Mouse (Mus musculus) heart, embryonic 10.5 days (tissue): ENCODE measurements around the gene Gm21915. TPM values are rescaled to one million over a fixed set of nuclear protein-coding genes. Genes with fewer than 3 reads are reported as not detected.

Experiments used
- DNase-seq: peaks from one replicate; pipeline ENCODE4 v3.0.0-alpha.2; 2017; ENCODE audit warnings: low spot score
- H3K27ac ChIP-seq: fragments of 300-500 bp; sonication (generic); 2 replicates; pipeline ENCODE4 v1.5.1; 2016; ENCODE audit warnings: mild to moderate bottlenecking
- H3K27me3 ChIP-seq: fragments of 300-500 bp; sonication (generic); 2 replicates; pipeline ENCODE4 v1.6.1; 2016; ENCODE audit warnings: mild to moderate bottlenecking; ENCODE audit not compliant: poor library complexity, insufficient read depth, severe bottlenecking
- H3K36me3 ChIP-seq: fragments of 300-500 bp; sonication (generic); 2 replicates; pipeline ENCODE4 v1.6.1; 2016; ENCODE audit warnings: mild to moderate bottlenecking, moderate library complexity
- H3K4me1 ChIP-seq: fragments of 300-500 bp; sonication (generic); 2 replicates; pipeline ENCODE4 v1.6.1; 2016; ENCODE audit warnings: mild to moderate bottlenecking
- H3K4me3 ChIP-seq: fragments of 300-500 bp; sonication (generic); 2 replicates; pipeline ENCODE4 v1.5.1; 2016; ENCODE audit warnings: mild to moderate bottlenecking, moderate library complexity
- H3K9me3 ChIP-seq: fragments of 300-500 bp; sonication (generic); 2 replicates; pipeline ENCODE4 v1.6.1; 2016; ENCODE audit warnings: mild to moderate bottlenecking, moderate library complexity
- WGBS: fragments of 180-500 bp; shearing (Covaris S2); methylation state at CpG from one replicate; pipeline ENCODE4 v1.1.7; 2016; 5-methylcytosine and 5-hydroxymethylcytosine counted together
- polyA plus RNA-seq: library from polyadenylated mRNA; unstranded; fragments of >200 nt; fragmentation: Nextera tagmentation; extraction: Ambion mirVana; gene quantifications from 2 replicates; pipeline ENCODE4 v1.2.1, GENCODE M21; 2016

The Gm21915 gene
- polyA plus RNA-seq, 1 experiment from 2014 or later: not detected

GRCm38 (mm10) chr9:40678653-40679052, 8.2 kb downstream of the Gm21915 start:
- Histone ChIP-seq H3K4me3 (no peak overlapping the region), H3K27ac (no peak overlapping the region), H3K4me1 (no peaks in the 10 kb centered on the region), H3K9me3 (no peaks in the 10 kb centered on the region), H3K27me3 (no peaks in the 10 kb centered on the region), H3K36me3 (no peaks in the 10 kb centered on the region)
- no peak for DNase-seq
- WGBS: 78% methylated on average over 4 of the region's 4 CpGs

- Histone ChIP-seq H3K4me3 (peak within 1 kb of the TSS; percentile 80), H3K4me1 (peaks cover 20% of the 10 kb centered on the region), H3K27ac (peak within 1 kb of the TSS; percentile 90), H3K9me3 (no peaks in the 10 kb centered on the region), H3K36me3 (no peaks in the 10 kb centered on the region), H3K27me3 (peaks cover 35% of the 10 kb centered on the region)
- WGBS: under 1% methylated on average over 53 of the region's 53 CpGs
- DNase-seq: no peak
These were observed 15.5 kb downstream of the Gm21915 start, which contains the start of gene Clmp for GRCm38 (mm10) chr9:40685801-40686420. Gene Clmp (plus strand): TSS chr9:40685962.

DNA sequence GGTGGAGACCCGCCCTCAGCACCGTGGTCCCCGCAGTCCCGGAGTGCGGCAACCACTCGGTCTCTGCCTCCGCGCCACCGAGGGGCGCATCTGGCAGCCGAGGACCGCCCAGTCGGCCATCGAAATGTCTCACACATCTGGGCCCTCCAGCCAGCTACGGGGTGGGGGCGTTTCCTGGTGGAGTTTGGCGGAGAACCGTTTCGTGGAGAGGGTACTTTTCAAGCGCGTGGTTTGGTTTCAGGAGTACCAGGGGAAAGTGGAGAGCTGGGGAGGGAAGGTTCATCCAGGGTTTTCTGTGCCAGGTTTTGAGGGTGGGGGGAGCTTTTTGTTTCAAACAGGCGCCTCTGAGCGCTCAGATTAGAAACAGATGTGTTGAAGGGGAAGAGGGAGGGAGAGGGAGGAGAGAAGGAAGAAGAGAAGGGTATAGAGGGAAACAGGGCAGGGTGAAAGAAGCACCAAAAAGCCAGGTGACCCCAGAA, 16.0 kb downstream of the Gm21915 start:
- Histone ChIP-seq H3K9me3 (no peaks in the 10 kb centered on the region), H3K27ac (peak overlapping the region; percentile 90), H3K4me3 (peak overlapping the region; percentile 80), H3K27me3 (peaks cover 35% of the 10 kb centered on the region), H3K4me1 (peaks cover 20% of the 10 kb centered on the region), H3K36me3 (no peaks in the 10 kb centered on the region)
- WGBS: under 1% methylated on average over 23 of the region's 23 CpGs
- DNase-seq: no peak

GRCm38 (mm10) chr9:40687053-40687452, 16.6 kb downstream of the Gm21915 start:
- Histone ChIP-seq H3K36me3 (no peaks in the 10 kb centered on the region), H3K4me1 (peaks cover 21% of the 10 kb centered on the region), H3K4me3 (peak overlapping the region; percentile 80), H3K27me3 (peaks cover 35% of the 10 kb centered on the region), H3K27ac (peak overlapping the region; percentile 90), H3K9me3 (no peaks in the 10 kb centered on the region)
- DNase-seq: no peak
- WGBS: 30% methylated on average over 5 of the region's 5 CpGs

- no peak for DNase-seq
- H3K36me3 ChIP-seq: no peaks in the 10 kb centered on the region
- peak overlapping the region; percentile 90; the same call in 1 of the 2 replicates for H3K27ac ChIP-seq
- H3K4me1 ChIP-seq: peaks cover 25% of the 10 kb centered on the region
- peaks cover 35% of the 10 kb centered on the region for H3K27me3 ChIP-seq
- 45% methylated on average over 3 of the region's 3 CpGs for WGBS
- peak overlapping the region; percentile 80 for H3K4me3 ChIP-seq
- H3K9me3 ChIP-seq: no peaks in the 10 kb centered on the region
These were observed 17.1 kb downstream of the Gm21915 start for GRCm38 (mm10) chr9:40687553-40687952.

DNA sequence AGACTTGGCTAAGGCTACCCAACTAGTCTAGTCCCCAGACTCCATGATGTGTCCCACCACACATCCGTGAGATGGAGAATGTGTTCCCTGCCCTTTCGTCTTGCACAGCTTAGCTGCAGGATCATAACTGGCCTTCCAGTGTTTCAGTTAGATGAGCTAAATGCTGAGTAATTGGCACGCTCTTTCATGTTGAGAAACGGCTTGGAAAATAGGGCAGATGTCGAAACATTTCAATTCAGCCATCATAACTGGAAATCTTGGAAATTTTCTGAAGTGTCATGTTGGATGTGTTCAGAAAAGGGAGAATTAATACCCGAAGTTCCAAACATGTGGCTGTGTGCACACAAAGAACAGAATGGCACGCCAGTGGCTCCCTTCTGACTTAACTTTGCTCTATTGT, 20.1 kb downstream of the Gm21915 start:
- DNase-seq: no peak
- H3K27me3 ChIP-seq: peaks cover 20% of the 10 kb centered on the region
- H3K4me1 ChIP-seq: peaks cover 49% of the 10 kb centered on the region
- WGBS: 84% methylated on average over 7 of the region's 7 CpGs
- H3K36me3 ChIP-seq: no peaks in the 10 kb centered on the region
- H3K4me3 ChIP-seq: no peak overlapping the region
- H3K27ac ChIP-seq: no peak overlapping the region
- no peaks in the 10 kb centered on the region for H3K9me3 ChIP-seq

GRCm38 (mm10) chr9:40693026-40693425, 22.6 kb downstream of the Gm21915 start:
- peaks cover 6% of the 10 kb centered on the region; the same call in 1 of the 2 replicates for H3K27me3 ChIP-seq
- H3K9me3 ChIP-seq: no peaks in the 10 kb centered on the region
- peaks cover 30% of the 10 kb centered on the region for H3K4me1 ChIP-seq
- no peaks in the 10 kb centered on the region; the same call in 1 of the 2 replicates for H3K36me3 ChIP-seq
- no peak for DNase-seq
- H3K4me3 ChIP-seq: no peak overlapping the region
- 13% methylated on average over 3 of the region's 3 CpGs for WGBS
- 0 out of 2 replicates have a peak overlapping the region, but pooled peaks have one; percentile 4 for H3K27ac ChIP-seq

- H3K27me3 ChIP-seq: 0 out of 2 replicates have a peak, but pooled peaks cover 5% of the 10 kb centered on the region
- no peaks in the 10 kb centered on the region; the same call in 1 of the 2 replicates for H3K36me3 ChIP-seq
- no peak for DNase-seq
- no peaks in the 10 kb centered on the region for H3K9me3 ChIP-seq
- peaks cover 30% of the 10 kb centered on the region for H3K4me1 ChIP-seq
- WGBS: 71% methylated on average over 5 of the region's 5 CpGs
- H3K27ac ChIP-seq: no peak overlapping the region
- no peak overlapping the region for H3K4me3 ChIP-seq
These were observed 23.4 kb downstream of the Gm21915 start for GRCm38 (mm10) chr9:40693768-40694167.

GRCm38 (mm10) chr9:40694284-40694683, 23.9 kb downstream of the Gm21915 start:
- no peak overlapping the region for H3K27ac ChIP-seq
- no peaks in the 10 kb centered on the region; the same call in 1 of the 2 replicates for H3K36me3 ChIP-seq
- peaks cover 30% of the 10 kb centered on the region for H3K4me1 ChIP-seq
- DNase-seq: no peak
- 0 out of 2 replicates have a peak, but pooled peaks cover 5% of the 10 kb centered on the region for H3K27me3 ChIP-seq
- 83% methylated on average over 12 of the region's 12 CpGs for WGBS
- H3K9me3 ChIP-seq: no peaks in the 10 kb centered on the region
- H3K4me3 ChIP-seq: no peak overlapping the region

- 81% methylated on average over 4 of the region's 4 CpGs for WGBS
- Histone ChIP-seq H3K27me3 (0 out of 2 replicates have a peak, but pooled peaks cover 5% of the 10 kb centered on the region), H3K36me3 (no peaks in the 10 kb centered on the region; the same call in 1 of the 2 replicates), H3K4me1 (peaks cover 30% of the 10 kb centered on the region), H3K9me3 (no peaks in the 10 kb centered on the region), H3K27ac (no peak overlapping the region), H3K4me3 (no peak overlapping the region)
- DNase-seq: no peak
These were observed 25.7 kb downstream of the Gm21915 start for GRCm38 (mm10) chr9:40696086-40696485.

GRCm38 (mm10) chr9:40699194-40699593, 28.8 kb downstream of the Gm21915 start:
- 92% methylated on average over 3 of the region's 3 CpGs for WGBS
- H3K36me3 ChIP-seq: no peaks in the 10 kb centered on the region; the same call in 1 of the 2 replicates

DNA sequence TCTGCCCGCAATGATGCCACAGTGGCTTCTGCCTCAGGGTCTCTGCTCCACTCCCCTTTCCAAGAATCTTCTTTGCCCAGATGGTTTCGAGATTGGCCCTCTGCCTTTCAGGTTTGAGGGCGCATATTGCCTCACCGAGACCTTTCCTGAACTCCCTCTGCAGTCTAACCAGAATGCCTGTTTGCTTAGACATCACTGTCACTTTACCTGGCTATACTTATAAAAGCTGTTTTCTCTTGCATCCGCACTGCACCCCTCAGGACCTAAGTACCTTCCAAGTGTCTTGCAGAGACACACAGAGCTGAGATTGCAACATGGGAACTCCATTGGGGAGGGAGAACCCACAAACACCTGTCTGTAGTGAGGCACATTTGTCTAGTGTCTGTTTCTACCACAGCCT, 29.8 kb downstream of the Gm21915 start:
- no peak overlapping the region for H3K4me3 ChIP-seq
- H3K9me3 ChIP-seq: no peaks in the 10 kb centered on the region
- H3K36me3 ChIP-seq: no peaks in the 10 kb centered on the region; the same call in 1 of the 2 replicates
- no peak for DNase-seq
- 0 out of 2 replicates have a peak, but pooled peaks cover 5% of the 10 kb centered on the region for H3K27me3 ChIP-seq
- H3K4me1 ChIP-seq: peaks cover 10% of the 10 kb centered on the region
- no peak overlapping the region for H3K27ac ChIP-seq
- 85% methylated on average over 5 of the region's 5 CpGs for WGBS

More at GRCm38 (mm10) chr9:40699194-40699593, 28.8 kb downstream of the Gm21915 start:
- H3K27ac ChIP-seq: no peak overlapping the region
- DNase-seq: no peak
- H3K9me3 ChIP-seq: no peaks in the 10 kb centered on the region
- H3K4me3 ChIP-seq: no peak overlapping the region
- H3K27me3 ChIP-seq: 0 out of 2 replicates have a peak, but pooled peaks cover 5% of the 10 kb centered on the region
- H3K4me1 ChIP-seq: peaks cover 12% of the 10 kb centered on the region
